Mouse (Mus musculus): ENCODE data around the gene Ctcfl. TPM values are rescaled to one million over a fixed set of nuclear protein-coding genes. Genes with fewer than 3 reads are reported as not detected.

Ctcfl gene
- polyA plus RNA-seq (2014; fragmentation: Nextera tagmentation; extraction: Ambion mirVana), result 0.05 and 0.07 TPM in 2 replicates

GRCm38 (mm10) chr2:173119023-173119944, at the start of gene Ctcfl:
Gene Ctcfl (minus strand): TSS chr2:173119525.
- Histone ChIP-seq H3K27ac (ENCODE audit: low read depth) (no peak within 1 kb of the TSS), H3K9ac (no peak within 1 kb of the TSS), H3K9me3 (ENCODE audit: low read depth, low read length) (no peaks in the 10 kb centered on the region), H3K27me3 (ENCODE audit: insufficient read depth, low read length) (no peaks in the 10 kb centered on the region), H3K4me1 (ENCODE audit: insufficient read depth) (no peaks in the 10 kb centered on the region), H3K36me3 (ENCODE audit: insufficient read depth) (no peaks in the 10 kb centered on the region), H3K4me2 (no peak within 1 kb of the TSS), H3K4me3 (ENCODE audit: low read depth, low read length) (no peak within 1 kb of the TSS)
- 85% methylated on average over 35 of the region's 35 CpGs for WGBS
- DNase-seq (no peak), ATAC-seq (ENCODE audit: insufficient read depth) (no peak)
- TF ChIP-seq CTCF (IDR thresholded peaks at IDR 0.05; ENCODE audit: low read depth), result no peak

- Histone ChIP-seq H3K36me3 (ENCODE audit: insufficient read depth) (no peaks in the 10 kb centered on the region), H3K4me1 (ENCODE audit: insufficient read depth) (peaks cover 9% of the 10 kb centered on the region), H3K4me2 (no peak overlapping the region), H3K27ac (ENCODE audit: low read depth) (no peak overlapping the region), H3K9me3 (ENCODE audit: low read depth, low read length) (no peaks in the 10 kb centered on the region), H3K9ac (no peak overlapping the region), H3K27me3 (ENCODE audit: insufficient read depth, low read length) (peaks cover 40% of the 10 kb centered on the region), H3K4me3 (ENCODE audit: low read depth, low read length) (no peak overlapping the region)
- no peak for TF ChIP-seq CTCF (IDR thresholded peaks at IDR 0.05; ENCODE audit: low read depth)
- DNase-seq (no peak), ATAC-seq (ENCODE audit: insufficient read depth) (no peak)
- 58% methylated on average over 5 of the region's 5 CpGs for WGBS
Observed at GRCm38 (mm10) chr2:173168411-173168851, 49.1 kb upstream of the Ctcfl start.

GRCm38 (mm10) chr2:173165357-173165756, 46.0 kb upstream of the Ctcfl start:
- 84% methylated on average over 10 of the region's 10 CpGs for WGBS
- H3K9me3 ChIP-seq (ENCODE audit: low read depth, low read length), result no peaks in the 10 kb centered on the region
- DNase-seq, result no peak
- no peaks in the 10 kb centered on the region for H3K36me3 ChIP-seq (ENCODE audit: insufficient read depth)
- no peak for ATAC-seq (ENCODE audit: insufficient read depth)
- TF ChIP-seq CTCF (IDR thresholded peaks at IDR 0.05; ENCODE audit: low read depth), result no peak
- peaks cover 16% of the 10 kb centered on the region; the same call in 1 of the 2 replicates for H3K27me3 ChIP-seq (ENCODE audit: insufficient read depth, low read length)
- no peak overlapping the region for H3K9ac ChIP-seq
- H3K27ac ChIP-seq (ENCODE audit: low read depth), result no peak overlapping the region
- no peak overlapping the region for H3K4me2 ChIP-seq
- no peaks in the 10 kb centered on the region for H3K4me1 ChIP-seq (ENCODE audit: insufficient read depth)
- no peak overlapping the region for H3K4me3 ChIP-seq (ENCODE audit: low read depth, low read length)

GRCm38 (mm10) chr2:173164946-173165345, 45.6 kb upstream of the Ctcfl start:
- no peak for DNase-seq
- no peak overlapping the region for H3K4me3 ChIP-seq (ENCODE audit: low read depth, low read length)
- no peak overlapping the region for H3K27ac ChIP-seq (ENCODE audit: low read depth)
- no peak overlapping the region for H3K9ac ChIP-seq
- no peaks in the 10 kb centered on the region for H3K36me3 ChIP-seq (ENCODE audit: insufficient read depth)
- ATAC-seq (ENCODE audit: insufficient read depth), result no peak
- H3K27me3 ChIP-seq (ENCODE audit: insufficient read depth, low read length), result peaks cover 14% of the 10 kb centered on the region; the same call in 1 of the 2 replicates
- no peaks in the 10 kb centered on the region for H3K9me3 ChIP-seq (ENCODE audit: low read depth, low read length)
- WGBS, result 77% methylated on average over 10 of the region's 10 CpGs
- H3K4me1 ChIP-seq (ENCODE audit: insufficient read depth), result no peaks in the 10 kb centered on the region
- H3K4me2 ChIP-seq, result no peak overlapping the region
- TF ChIP-seq CTCF (IDR thresholded peaks at IDR 0.05; ENCODE audit: low read depth), result no peak

GRCm38 (mm10) chr2:173164358-173164757, 45.0 kb upstream of the Ctcfl start:
- 54% methylated on average over 2 of the region's 2 CpGs for WGBS
- no peak overlapping the region for H3K4me3 ChIP-seq (ENCODE audit: low read depth, low read length)
- ATAC-seq (ENCODE audit: insufficient read depth) (no peak), DNase-seq (peak; percentile 60)
- peaks cover 13% of the 10 kb centered on the region; the same call in 1 of the 2 replicates for H3K27me3 ChIP-seq (ENCODE audit: insufficient read depth, low read length)
- H3K4me2 ChIP-seq, result no peak overlapping the region
- H3K9me3 ChIP-seq (ENCODE audit: low read depth, low read length), result no peaks in the 10 kb centered on the region
- TF ChIP-seq CTCF (IDR thresholded peaks at IDR 0.05; ENCODE audit: low read depth), result peak; percentile 69
- H3K9ac ChIP-seq, result no peak overlapping the region
- no peak overlapping the region for H3K27ac ChIP-seq (ENCODE audit: low read depth)
- H3K36me3 ChIP-seq (ENCODE audit: insufficient read depth), result no peaks in the 10 kb centered on the region
- no peaks in the 10 kb centered on the region for H3K4me1 ChIP-seq (ENCODE audit: insufficient read depth)

DNA sequence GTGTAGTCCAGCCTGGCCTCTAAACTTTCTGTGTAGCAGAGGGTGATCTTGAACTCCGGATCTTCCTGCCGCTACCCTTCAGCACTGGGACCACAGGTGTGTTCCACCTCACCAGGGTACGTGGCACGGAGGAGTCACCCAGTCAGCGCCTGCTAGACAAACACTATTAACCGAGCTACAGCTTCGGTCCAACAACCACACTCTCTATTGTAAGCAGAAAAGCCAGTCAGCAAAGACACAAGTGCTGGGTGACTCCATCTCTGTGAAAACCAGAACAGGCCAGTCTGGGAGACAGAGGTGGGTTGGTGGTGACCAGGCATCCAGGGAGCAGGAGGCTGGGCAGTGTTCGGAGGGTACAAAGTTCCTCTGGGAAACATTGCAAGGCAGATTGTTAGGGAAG, 44.1 kb upstream of the Ctcfl start:
- 77% methylated on average over 8 of the region's 8 CpGs for WGBS
- Histone ChIP-seq H3K27me3 (ENCODE audit: insufficient read depth, low read length) (0 out of 2 replicates have a peak, but pooled peaks cover 5% of the 10 kb centered on the region), H3K27ac (ENCODE audit: low read depth) (no peak overlapping the region), H3K4me2 (no peak overlapping the region), H3K9me3 (ENCODE audit: low read depth, low read length) (no peaks in the 10 kb centered on the region), H3K36me3 (ENCODE audit: insufficient read depth) (no peaks in the 10 kb centered on the region), H3K9ac (no peak overlapping the region), H3K4me1 (ENCODE audit: insufficient read depth) (no peaks in the 10 kb centered on the region), H3K4me3 (ENCODE audit: low read depth, low read length) (no peak overlapping the region)
- no peak for TF ChIP-seq CTCF (IDR thresholded peaks at IDR 0.05; ENCODE audit: low read depth)
- DNase-seq (no peak), ATAC-seq (ENCODE audit: insufficient read depth) (no peak)

Data from lung, embryonic 14.5 days (tissue).